Mouse (Mus musculus): ENCODE data around the gene Tmem232. TPM values are rescaled to one million over a fixed set of nuclear protein-coding genes. Genes with fewer than 3 reads are reported as not detected.

Tmem232 gene
- polyA plus RNA-seq (2016; fragmentation: Nextera tagmentation; extraction: Ambion mirVana) = not detected in 2 replicates

DNA sequence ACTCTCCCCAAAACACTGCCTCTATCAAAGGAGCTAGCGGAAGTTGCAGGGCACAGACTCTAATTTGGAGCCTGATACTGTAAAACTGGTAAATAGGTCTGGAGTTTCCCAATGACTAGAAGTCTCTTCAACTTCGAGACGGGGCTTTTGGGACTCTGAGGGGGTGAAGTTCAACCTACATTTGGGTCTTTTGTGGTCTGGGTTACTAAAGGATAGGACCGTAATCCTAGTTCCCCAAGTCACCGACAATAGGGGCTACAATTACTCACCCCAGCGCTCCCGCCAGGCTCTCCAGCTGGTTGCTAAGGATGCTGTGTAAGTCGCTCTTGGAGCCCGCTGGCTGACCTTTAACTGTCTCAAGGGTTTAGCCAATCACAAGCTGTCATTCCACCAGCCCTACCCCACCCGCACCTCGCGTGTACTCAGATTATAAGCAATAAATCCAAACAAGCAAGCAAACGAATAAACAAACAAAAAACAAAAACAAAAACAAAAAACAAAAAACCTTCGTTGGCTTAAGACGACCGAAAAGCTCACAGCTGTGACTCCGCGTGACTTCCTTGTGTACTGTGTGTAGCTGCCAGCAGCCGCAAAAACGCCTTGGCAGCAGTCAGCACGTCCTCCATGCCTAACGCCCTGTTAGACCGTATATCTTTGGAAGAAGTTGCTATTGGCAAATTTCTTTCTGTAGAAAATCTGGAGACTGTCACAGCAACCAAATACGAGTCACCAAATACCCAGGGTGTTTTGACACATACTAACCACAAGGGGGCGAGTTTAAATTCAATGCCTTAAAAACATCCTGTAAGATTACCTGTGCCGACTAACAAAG is at the start of gene Tmem232:
TSS of gene Tmem232 (minus strand) at position 342 of the 832 bp plus-strand sequence.
- Histone ChIP-seq H3K9me3 (replicated peaks) (no peaks in the 10 kb centered on the region), H3K4me1 (0 out of 2 replicates have a peak, but pooled peaks cover 10% of the 10 kb centered on the region), H3K9ac (no peak within 1 kb of the TSS), H3K4me2 (peak within 1 kb of the TSS; percentile 54), H3K27ac (no peak within 1 kb of the TSS), H3K4me3 (peak within 1 kb of the TSS; percentile 25), H3K36me3 (no peaks in the 10 kb centered on the region), H3K27me3 (replicated peaks) (peaks cover 8% of the 10 kb centered on the region)
- no peak for ATAC-seq
- 17% methylated on average over 26 of the region's 26 CpGs for WGBS (ENCODE audit: insufficient replicate concordance)

DNA sequence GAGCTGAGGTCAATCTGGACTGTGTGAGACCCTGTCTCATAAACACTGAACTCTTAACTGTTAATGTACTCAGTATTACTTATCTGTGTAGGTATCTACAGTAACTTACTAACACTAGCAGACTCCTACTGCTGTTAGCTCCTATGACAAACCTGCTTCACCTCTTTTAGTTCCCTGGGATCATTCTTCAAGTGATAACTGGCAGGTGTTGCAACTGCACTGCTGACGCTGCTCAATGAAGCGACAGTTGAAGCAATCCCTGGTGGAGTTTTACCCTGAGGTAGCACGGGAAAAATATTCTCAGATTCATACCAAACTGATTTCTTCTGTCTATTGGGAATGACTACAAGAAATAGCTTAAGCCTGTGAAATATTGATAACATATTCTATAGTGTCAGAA is 46.3 kb upstream of the Tmem232 start:
- H3K4me3 ChIP-seq = no peak overlapping the region
- no peaks in the 10 kb centered on the region for H3K9me3 ChIP-seq (replicated peaks)
- no peak overlapping the region for H3K4me2 ChIP-seq
- no peak overlapping the region for H3K27ac ChIP-seq
- no peak for ATAC-seq
- H3K9ac ChIP-seq = no peak overlapping the region
- H3K36me3 ChIP-seq = peaks cover 41% of the 10 kb centered on the region
- 0 out of 2 replicates have a peak, but pooled peaks cover 4% of the 10 kb centered on the region for H3K4me1 ChIP-seq
- no peaks in the 10 kb centered on the region for H3K27me3 ChIP-seq (replicated peaks)
- WGBS (ENCODE audit: insufficient replicate concordance) = 83% methylated on average over 3 of the region's 3 CpGs

DNA sequence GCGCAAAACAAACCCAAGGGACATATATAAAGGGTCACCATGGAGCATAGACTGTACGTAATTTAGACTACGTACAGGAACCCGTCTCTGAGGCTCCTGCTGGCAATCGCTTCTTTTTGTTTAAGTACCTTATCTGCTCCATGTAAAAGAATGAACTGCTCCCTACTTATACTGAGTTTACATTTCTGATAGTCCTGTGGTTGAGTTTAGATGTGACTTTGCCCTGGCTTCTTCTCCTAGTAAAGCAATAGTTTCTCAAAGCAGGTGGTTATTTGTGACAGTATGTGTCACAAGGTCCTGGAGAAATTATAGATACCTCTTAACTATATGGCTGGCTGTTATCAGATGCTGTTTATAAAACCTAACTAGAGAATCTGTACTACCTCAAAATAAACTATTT is 40.9 kb upstream of the Tmem232 start:
- Histone ChIP-seq H3K9ac (no peak overlapping the region), H3K36me3 (peaks cover 49% of the 10 kb centered on the region), H3K4me3 (no peak overlapping the region), H3K4me1 (no peaks in the 10 kb centered on the region), H3K9me3 (replicated peaks) (no peaks in the 10 kb centered on the region), H3K27ac (no peak overlapping the region), H3K27me3 (replicated peaks) (no peaks in the 10 kb centered on the region), H3K4me2 (no peak overlapping the region)
- WGBS (ENCODE audit: insufficient replicate concordance) = 91% methylated on average over 5 of the region's 5 CpGs
- no peak for ATAC-seq

DNA sequence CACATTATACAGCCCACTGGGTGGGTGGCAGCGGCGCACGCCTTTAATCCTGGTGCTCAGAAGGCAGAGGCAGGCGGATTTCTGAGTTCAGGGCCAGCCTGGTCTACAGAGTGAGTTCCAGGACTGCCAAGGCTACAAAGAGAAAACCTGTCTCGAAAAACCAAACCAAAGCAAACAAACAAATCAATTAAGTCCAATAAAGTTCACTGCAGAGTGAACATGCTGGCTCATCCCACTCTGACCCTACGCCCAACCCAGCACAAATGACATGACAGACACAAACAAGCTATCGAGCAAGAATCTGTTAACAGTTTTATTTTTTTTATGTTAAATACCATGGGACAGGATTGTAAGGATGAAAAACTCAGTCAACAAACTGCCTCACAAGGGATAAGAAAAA is 39.2 kb upstream of the Tmem232 start:
- 91% methylated on average over 7 of the region's 7 CpGs for WGBS (ENCODE audit: insufficient replicate concordance)
- ATAC-seq = no peak

GRCm38 (mm10) chr17:65575339-65575738 is 34.8 kb upstream of the Tmem232 start:
- 46% methylated on average over 1 of the region's 1 CpGs for WGBS (ENCODE audit: insufficient replicate concordance)
- no peak overlapping the region for H3K4me3 ChIP-seq
- H3K4me2 ChIP-seq = no peak overlapping the region
- peaks cover 23% of the 10 kb centered on the region for H3K36me3 ChIP-seq
- peaks cover 10% of the 10 kb centered on the region; the same call in 1 of the 2 replicates for H3K4me1 ChIP-seq
- no peaks in the 10 kb centered on the region for H3K9me3 ChIP-seq (replicated peaks)
- no peak overlapping the region for H3K9ac ChIP-seq
- H3K27ac ChIP-seq = no peak overlapping the region
- ATAC-seq = 0 out of 2 replicates have a peak, but pooled peaks have one; percentile 42
- no peaks in the 10 kb centered on the region for H3K27me3 ChIP-seq (replicated peaks)

More for the DNA sequence above, 39.2 kb upstream of the Tmem232 start:
- Histone ChIP-seq H3K9me3 (replicated peaks) (no peaks in the 10 kb centered on the region), H3K36me3 (peaks cover 49% of the 10 kb centered on the region), H3K27me3 (replicated peaks) (no peaks in the 10 kb centered on the region), H3K27ac (no peak overlapping the region), H3K4me2 (no peak overlapping the region), H3K9ac (no peak overlapping the region), H3K4me1 (no peaks in the 10 kb centered on the region; the same call in 1 of the 2 replicates), H3K4me3 (no peak overlapping the region)

GRCm38 (mm10) chr17:65574850-65575249 is 34.3 kb upstream of the Tmem232 start:
- Histone ChIP-seq H3K9ac (no peak overlapping the region), H3K27ac (no peak overlapping the region), H3K4me3 (no peak overlapping the region), H3K4me2 (no peak overlapping the region), H3K27me3 (replicated peaks) (no peaks in the 10 kb centered on the region), H3K36me3 (peaks cover 18% of the 10 kb centered on the region), H3K9me3 (replicated peaks) (no peaks in the 10 kb centered on the region), H3K4me1 (peaks cover 10% of the 10 kb centered on the region; the same call in 1 of the 2 replicates)
- no peak for ATAC-seq
- 73% methylated on average over 8 of the region's 8 CpGs for WGBS (ENCODE audit: insufficient replicate concordance)

- H3K27me3 ChIP-seq (replicated peaks) = no peaks in the 10 kb centered on the region
- no peak overlapping the region for H3K4me3 ChIP-seq
- H3K27ac ChIP-seq = no peak overlapping the region
- H3K4me1 ChIP-seq = peaks cover 10% of the 10 kb centered on the region; the same call in 1 of the 2 replicates
- 58% methylated on average over 9 of the region's 9 CpGs for WGBS (ENCODE audit: insufficient replicate concordance)
- 0 out of 2 replicates have a peak, but pooled peaks cover 3% of the 10 kb centered on the region for H3K36me3 ChIP-seq
- H3K9ac ChIP-seq = no peak overlapping the region
- H3K9me3 ChIP-seq (replicated peaks) = no peaks in the 10 kb centered on the region
- no peak for ATAC-seq
- H3K4me2 ChIP-seq = no peak overlapping the region
Measured at GRCm38 (mm10) chr17:65571866-65572265, 31.3 kb upstream of the Tmem232 start.

GRCm38 (mm10) chr17:65571466-65571865 is 30.9 kb upstream of the Tmem232 start:
- no peaks in the 10 kb centered on the region for H3K27me3 ChIP-seq (replicated peaks)
- ATAC-seq = no peak
- peaks cover 10% of the 10 kb centered on the region; the same call in 1 of the 2 replicates for H3K4me1 ChIP-seq
- H3K27ac ChIP-seq = no peak overlapping the region
- no peak overlapping the region for H3K4me2 ChIP-seq
- 68% methylated on average over 8 of the region's 8 CpGs for WGBS (ENCODE audit: insufficient replicate concordance)
- H3K4me3 ChIP-seq = no peak overlapping the region
- no peak overlapping the region for H3K9ac ChIP-seq
- H3K36me3 ChIP-seq = 0 out of 2 replicates have a peak, but pooled peaks cover under 1% of the 10 kb centered on the region
- no peaks in the 10 kb centered on the region for H3K9me3 ChIP-seq (replicated peaks)

GRCm38 (mm10) chr17:65564189-65564588 is 23.6 kb upstream of the Tmem232 start:
- ATAC-seq = no peak
- no peak overlapping the region for H3K27ac ChIP-seq

DNA sequence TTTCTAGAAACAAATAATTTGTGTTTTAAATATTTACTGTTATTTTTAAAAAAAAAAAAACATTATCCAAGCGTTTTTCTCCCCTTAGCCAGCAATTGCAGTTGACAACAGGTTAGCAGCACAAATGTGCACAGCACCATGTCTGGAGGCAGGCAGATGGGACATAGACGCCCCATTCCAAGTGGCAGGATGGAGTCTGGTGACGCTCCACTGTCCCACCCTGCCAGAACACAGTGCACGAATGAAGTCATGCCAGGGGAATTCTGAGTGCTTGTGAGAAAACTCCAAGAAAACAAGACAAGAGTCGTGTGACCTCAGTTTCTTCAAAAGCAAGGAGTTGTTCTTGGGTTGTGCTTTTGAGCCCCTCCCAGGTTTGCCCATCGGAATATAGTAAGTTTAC is 22.8 kb upstream of the Tmem232 start:
- ATAC-seq = no peak
- 52% methylated on average over 6 of the region's 6 CpGs for WGBS (ENCODE audit: insufficient replicate concordance)

More at GRCm38 (mm10) chr17:65564189-65564588, 23.6 kb upstream of the Tmem232 start:
- peaks cover under 1% of the 10 kb centered on the region; the same call in 1 of the 2 replicates for H3K4me1 ChIP-seq
- WGBS (ENCODE audit: insufficient replicate concordance) = 47% methylated on average over 5 of the region's 5 CpGs
- H3K27me3 ChIP-seq (replicated peaks) = no peaks in the 10 kb centered on the region; the same call in 1 of the 2 replicates
- H3K36me3 ChIP-seq = no peaks in the 10 kb centered on the region
- no peaks in the 10 kb centered on the region for H3K9me3 ChIP-seq (replicated peaks)
- H3K4me2 ChIP-seq = no peak overlapping the region
- H3K9ac ChIP-seq = no peak overlapping the region
- no peak overlapping the region for H3K4me3 ChIP-seq

GRCm38 (mm10) chr17:65562761-65563160 is 22.2 kb upstream of the Tmem232 start:
- 2% methylated on average over 5 of the region's 5 CpGs for WGBS (ENCODE audit: insufficient replicate concordance)
- Histone ChIP-seq H3K27ac (no peak overlapping the region), H3K27me3 (replicated peaks) (no peaks in the 10 kb centered on the region; the same call in 1 of the 2 replicates), H3K9ac (no peak overlapping the region), H3K36me3 (no peaks in the 10 kb centered on the region), H3K4me1 (peaks cover 13% of the 10 kb centered on the region), H3K4me3 (no peak overlapping the region), H3K4me2 (no peak overlapping the region), H3K9me3 (replicated peaks) (no peaks in the 10 kb centered on the region)
- no peak for ATAC-seq

More for the DNA sequence above, 22.8 kb upstream of the Tmem232 start:
- H3K9ac ChIP-seq = no peak overlapping the region
- H3K4me1 ChIP-seq = peaks cover 9% of the 10 kb centered on the region
- no peak overlapping the region for H3K4me2 ChIP-seq
- no peaks in the 10 kb centered on the region; the same call in 1 of the 2 replicates for H3K27me3 ChIP-seq (replicated peaks)
- no peaks in the 10 kb centered on the region for H3K36me3 ChIP-seq
- H3K9me3 ChIP-seq (replicated peaks) = no peaks in the 10 kb centered on the region
- H3K4me3 ChIP-seq = no peak overlapping the region
- H3K27ac ChIP-seq = no peak overlapping the region

- Histone ChIP-seq H3K4me2 (no peak overlapping the region), H3K4me3 (no peak overlapping the region), H3K36me3 (no peaks in the 10 kb centered on the region), H3K9ac (no peak overlapping the region), H3K27ac (no peak overlapping the region), H3K27me3 (replicated peaks) (no peaks in the 10 kb centered on the region; the same call in 1 of the 2 replicates), H3K9me3 (replicated peaks) (no peaks in the 10 kb centered on the region), H3K4me1 (peaks cover 26% of the 10 kb centered on the region)
- WGBS (ENCODE audit: insufficient replicate concordance) = 70% methylated on average over 6 of the region's 6 CpGs
- no peak for ATAC-seq
Measured at GRCm38 (mm10) chr17:65561361-65562015, 20.9 kb upstream of the Tmem232 start.
